Mouse (Mus musculus) embryonic fibroblast, embryonic 13.5 days (primary cell): Measurements from ENCODE around the gene Mmp13. TPM values are rescaled to one million over a fixed set of nuclear protein-coding genes. Genes with fewer than 3 reads are reported as not detected.
"Not testable (repeated sequence)": the region's sequence is repeated elsewhere in the genome, so short reads cannot be mapped to it uniquely, and the experiment has no call there.

ENCODE experiments used
- H3K27ac ChIP-seq: 2 replicates; pipeline ENCODE4 v1.5.1; 2012; ENCODE audit warnings: low read length, control low read depth, inconsistent platforms; ENCODE audit not compliant: insufficient read depth
- H3K4me1 ChIP-seq: 2 replicates; pipeline ENCODE4 v1.6.1; 2011; ENCODE audit warnings: low read length; ENCODE audit not compliant: control insufficient read depth, insufficient read depth
- H3K4me3 ChIP-seq: 2 replicates; pipeline ENCODE4 v1.5.1; 2011; ENCODE audit warnings: mild to moderate bottlenecking, control low read depth, low read length; ENCODE audit not compliant: insufficient read depth
- CTCF ChIP-seq: IDR thresholded peaks from 2 replicates; pipeline ENCODE4 v1.5.1; 2011; ENCODE audit warnings: mild to moderate bottlenecking, control low read depth, low read length, moderate library complexity, borderline replicate concordance; ENCODE audit not compliant: insufficient read depth
- POLR2A ChIP-seq: IDR thresholded peaks from 2 replicates; pipeline ENCODE4 v1.6.1; 2011; ENCODE audit warnings: low read depth, mild to moderate bottlenecking, control low read depth, low read length, moderate library complexity
- polyA plus RNA-seq: library from polyadenylated mRNA; stranded (reverse); fragments of >200 nt; gene quantifications from 2 replicates; pipeline ENCODE4 v1.2.4, GENCODE M21; 2011; ENCODE audit warnings: low read depth; ENCODE audit not compliant: missing spikeins, insufficient read length

The Mmp13 gene
- polyA plus RNA-seq: 10.5 and 17.7 TPM in 2 replicates

DNA sequence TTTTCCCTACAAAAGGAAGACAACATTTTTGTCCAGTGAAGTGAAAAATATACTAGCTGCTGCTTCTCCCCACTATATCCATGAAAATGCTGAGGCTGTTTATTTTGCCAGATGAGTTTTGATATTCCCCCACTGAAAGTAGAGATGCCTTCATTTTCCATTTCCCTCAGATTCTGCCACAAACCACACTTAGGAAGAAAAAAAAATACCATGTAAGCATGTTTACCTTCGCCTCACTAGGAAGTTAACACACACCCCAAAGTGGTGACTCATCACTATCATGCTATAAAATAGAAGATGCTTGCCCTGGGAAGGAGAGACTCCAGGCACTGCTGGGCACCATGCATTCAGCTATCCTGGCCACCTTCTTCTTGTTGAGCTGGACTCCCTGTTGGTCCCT, at the start of gene Mmp13:
TSS of gene Mmp13 (plus strand) at position 301 of the 400 bp plus-strand sequence.
- Histone ChIP-seq H3K4me1 (no peaks in the 10 kb centered on the region), H3K27ac (no peak within 1 kb of the TSS), H3K4me3 (no peak within 1 kb of the TSS)
- TF ChIP-seq CTCF: no peak
- TF ChIP-seq POLR2A: no peak

GRCm38 (mm10) chr9:7238619-7239018, 33.7 kb upstream of the Mmp13 start:
- Histone ChIP-seq H3K4me1 (no peaks in the 10 kb centered on the region), H3K4me3 (no peak overlapping the region), H3K27ac (no peak overlapping the region)
- TF ChIP-seq POLR2A (no peak), CTCF (no peak)

DNA sequence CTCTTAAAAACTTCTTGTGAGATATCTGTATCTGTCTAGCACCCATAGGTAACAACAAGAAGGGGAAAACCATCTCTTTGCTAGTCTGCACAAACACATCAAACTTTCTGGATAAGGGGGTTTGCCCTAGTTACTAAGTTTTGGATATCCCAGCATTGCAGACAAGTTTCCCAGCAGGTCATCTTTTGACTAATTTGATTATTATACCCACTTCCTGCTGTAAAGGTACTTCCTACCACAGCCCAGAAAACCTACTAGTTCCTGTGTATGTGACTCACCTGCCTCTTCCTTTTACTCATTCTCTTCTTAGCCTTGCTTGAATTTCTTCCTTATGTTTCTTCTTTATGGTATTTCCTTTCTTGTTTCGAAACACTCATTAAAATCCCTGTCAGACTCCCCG, 32.3 kb upstream of the Mmp13 start:
- no peak overlapping the region for H3K4me3 ChIP-seq
- TF ChIP-seq CTCF (no peak), POLR2A (no peak)
- no peak overlapping the region for H3K27ac ChIP-seq
- H3K4me1 ChIP-seq: no peaks in the 10 kb centered on the region

DNA sequence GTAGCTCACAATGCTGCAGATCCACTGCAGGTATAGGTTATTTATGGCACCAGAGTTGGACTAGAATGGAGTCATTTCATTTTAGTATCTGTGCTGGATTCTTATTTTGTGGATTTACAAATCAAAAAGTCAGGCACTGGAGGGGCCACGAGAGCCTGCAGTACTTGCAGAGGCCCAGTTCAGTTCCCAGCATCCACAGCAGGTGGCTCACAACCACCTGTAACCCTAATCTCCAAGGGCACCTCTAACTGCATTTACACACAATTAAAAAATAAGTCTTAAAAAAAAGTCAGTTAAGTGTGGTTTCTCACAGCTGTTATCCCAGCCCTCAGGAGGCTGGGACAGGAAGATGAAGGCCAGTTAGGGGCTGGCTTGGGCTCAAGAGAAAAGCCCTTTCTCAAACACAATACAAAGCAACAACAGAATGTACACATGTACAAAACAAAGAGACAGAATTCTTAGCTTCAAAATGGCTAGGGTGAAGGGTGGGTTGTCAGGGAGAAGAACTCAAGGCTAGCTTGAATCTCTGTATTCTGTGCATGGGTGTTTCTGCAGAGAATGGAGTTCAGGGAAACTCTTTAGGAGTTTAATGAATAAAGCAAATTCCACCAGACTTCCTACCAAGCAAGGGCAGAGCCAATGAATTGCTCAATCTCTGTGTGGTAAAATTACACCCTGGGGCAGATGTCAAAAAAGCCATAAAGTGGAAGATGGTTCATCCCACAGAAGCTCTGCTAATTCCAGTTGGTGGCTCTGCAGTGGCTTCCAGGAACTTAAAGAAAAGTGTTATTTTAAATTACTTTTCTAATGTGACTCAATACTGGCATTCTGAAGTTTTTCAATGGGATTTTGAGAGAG, 19.3 kb upstream of the Mmp13 start:
- Histone ChIP-seq H3K4me1 (no peaks in the 10 kb centered on the region), H3K4me3 (no peak overlapping the region), H3K27ac (no peak overlapping the region)
- no peak for TF ChIP-seq CTCF
- no peak for TF ChIP-seq POLR2A

DNA sequence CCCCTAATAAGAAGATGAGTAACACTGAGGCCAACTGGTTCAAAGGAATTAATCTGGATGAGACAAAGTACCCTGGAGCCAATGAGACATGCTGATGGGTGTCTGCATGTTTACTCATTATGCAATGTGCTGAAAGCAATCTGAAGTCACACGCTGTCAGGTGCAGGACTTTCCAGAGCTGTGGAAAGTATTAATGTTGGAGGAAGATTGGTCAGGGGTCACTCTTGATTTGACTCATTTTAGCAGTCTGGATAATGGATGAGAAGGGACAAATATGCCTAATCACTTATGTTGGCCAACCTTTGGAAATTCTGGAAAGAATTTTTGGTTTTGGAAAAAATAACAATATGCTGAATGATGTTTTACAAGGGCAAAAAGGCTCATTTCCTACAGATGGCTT, 10.6 kb upstream of the Mmp13 start:
- Histone ChIP-seq H3K4me3 (no peak overlapping the region), H3K27ac (no peak overlapping the region), H3K4me1 (no peaks in the 10 kb centered on the region; the same call in 1 of the 2 replicates)
- no peak for TF ChIP-seq POLR2A
- TF ChIP-seq CTCF: no peak

- Histone ChIP-seq H3K4me1 (no peaks in the 10 kb centered on the region), H3K27ac (no peak overlapping the region), H3K4me3 (no peak overlapping the region)
- no peak for TF ChIP-seq POLR2A
- no peak for TF ChIP-seq CTCF
Measured at GRCm38 (mm10) chr9:7270071-7270470, 2.2 kb upstream of the Mmp13 start.

- TF ChIP-seq POLR2A: no peak
- no peak for TF ChIP-seq CTCF
- Histone ChIP-seq H3K4me3 (no peak overlapping the region), H3K4me1 (no peaks in the 10 kb centered on the region), H3K27ac (no peak overlapping the region)
Measured at GRCm38 (mm10) chr9:7282565-7283302, 10.4 kb downstream of the Mmp13 start.

DNA sequence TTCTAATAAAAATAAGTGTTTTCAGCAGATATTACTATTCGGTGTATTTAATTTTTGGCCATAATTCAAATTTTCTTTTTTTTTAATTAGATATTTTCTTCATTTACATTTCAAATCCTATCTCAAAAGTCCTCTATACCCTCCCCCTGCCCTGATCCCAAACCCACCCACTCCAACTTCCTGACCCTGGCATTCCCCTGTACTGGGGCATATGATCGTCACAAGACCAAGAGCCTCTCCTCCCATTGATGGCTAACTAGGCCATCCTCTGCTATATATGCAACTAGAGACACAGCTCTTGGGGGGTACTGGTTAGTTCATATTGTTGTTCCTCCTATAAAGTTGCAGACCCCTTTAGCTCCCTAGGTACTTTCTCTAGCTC, 11.0 kb downstream of the Mmp13 start:
- H3K4me1 ChIP-seq, H3K4me3 ChIP-seq, H3K27ac ChIP-seq: not testable (repeated sequence)

- TF ChIP-seq POLR2A: no peak
- TF ChIP-seq CTCF: no peak
- no peak overlapping the region for H3K27ac ChIP-seq
- H3K4me1 ChIP-seq: no peaks in the 10 kb centered on the region
- no peak overlapping the region for H3K4me3 ChIP-seq
Measured at GRCm38 (mm10) chr9:7289501-7289900, 17.2 kb downstream of the Mmp13 start.

DNA sequence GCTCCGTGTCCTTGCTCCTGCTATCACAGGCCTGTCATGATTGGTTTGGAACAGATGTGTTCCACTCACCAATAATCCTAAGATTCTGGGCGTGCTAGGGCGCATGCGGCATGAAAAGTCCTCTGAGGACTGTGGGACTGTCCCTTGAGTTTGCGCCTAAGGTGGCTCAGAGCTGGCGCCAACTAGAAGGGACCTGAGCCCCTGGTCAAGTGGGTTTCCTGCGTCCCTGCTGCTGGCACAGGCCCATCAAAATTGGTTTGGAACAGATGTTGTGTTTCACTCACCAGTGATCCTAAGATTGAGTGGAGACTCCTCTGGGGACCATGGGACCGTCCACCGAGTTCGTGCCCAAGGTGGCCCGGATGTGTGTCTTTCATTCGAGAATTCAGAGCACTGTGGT, 17.6 kb downstream of the Mmp13 start:
- Histone ChIP-seq H3K27ac (no peak overlapping the region), H3K4me3 (no peak overlapping the region), H3K4me1 (no peaks in the 10 kb centered on the region)
- TF ChIP-seq CTCF (no peak), POLR2A (no peak)
